Mouse (Mus musculus) left cerebral cortex, postnatal 25 days (tissue): Measurements from ENCODE around the gene Dgkh. TPM values are rescaled to one million over a fixed set of nuclear protein-coding genes. Genes with fewer than 3 reads are reported as not detected.

Experiments used
- DNase-seq, 2 experiments: peaks; one replicate each; pipeline ENCODE4 v3.0.0; 2022; ENCODE audit warnings: low spot score in 2 of 2, mixed read lengths in 1 of 2
- intact Hi-C: fragments of 180-260 bp; cut with DNase I; formaldehyde crosslinking; loops from one replicate; pipeline ENCODE4 v1.15.1; 2025
- total RNA-seq, 2 experiments: library from RNA; stranded (reverse); gene quantifications; 2 replicates each; pipeline ENCODE4 v1.2.3; 2021

The Dgkh gene
- 10 to 100 TPM; 79.4 to 84.9 TPM for total RNA-seq

GRCm38 (mm10) chr14:78732617-78733312 is at the start of gene Dgkh:
TSS of gene Dgkh (minus strand) at chr14:78732776.
- intact Hi-C loops, result loop anchor here (1.0 to 5.0 kb wide), 2 partner anchors 117 to 210 kb away; partner anchors contain the start of gene Vwa8
- peak; percentile 85 to 86 for DNase-seq

GRCm38 (mm10) chr14:78777215-78777614 is 44.6 kb upstream of the Dgkh start:
- intact Hi-C loops, result no loop called here
- DNase-seq, result peak; percentile 16 to 44

GRCm38 (mm10) chr14:78776659-78777058 is 44.1 kb upstream of the Dgkh start:
- DNase-seq, result no peak
- intact Hi-C loops, result no loop called here

DNA sequence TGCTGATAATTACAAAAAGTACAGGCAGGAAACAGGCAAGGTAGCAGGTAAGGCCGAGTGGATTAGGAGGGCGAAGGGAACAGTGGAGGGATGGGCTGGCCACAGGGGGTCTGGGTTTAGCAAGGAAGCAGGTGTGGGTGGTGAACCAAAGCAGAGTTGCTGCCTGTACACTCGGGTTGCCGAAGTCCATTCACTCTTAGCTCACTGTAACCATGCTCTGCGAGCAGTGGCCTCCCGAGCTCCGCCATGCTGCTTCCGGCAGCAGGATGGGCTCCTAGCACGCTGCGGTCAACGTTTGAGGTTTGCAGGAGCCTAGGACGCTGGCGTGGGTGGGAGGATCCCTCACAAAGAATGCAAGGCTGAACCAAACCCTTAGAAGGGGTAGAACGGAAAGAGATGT is 43.1 kb upstream of the Dgkh start:
- no peak for DNase-seq
- intact Hi-C loops, result no loop called here

DNA sequence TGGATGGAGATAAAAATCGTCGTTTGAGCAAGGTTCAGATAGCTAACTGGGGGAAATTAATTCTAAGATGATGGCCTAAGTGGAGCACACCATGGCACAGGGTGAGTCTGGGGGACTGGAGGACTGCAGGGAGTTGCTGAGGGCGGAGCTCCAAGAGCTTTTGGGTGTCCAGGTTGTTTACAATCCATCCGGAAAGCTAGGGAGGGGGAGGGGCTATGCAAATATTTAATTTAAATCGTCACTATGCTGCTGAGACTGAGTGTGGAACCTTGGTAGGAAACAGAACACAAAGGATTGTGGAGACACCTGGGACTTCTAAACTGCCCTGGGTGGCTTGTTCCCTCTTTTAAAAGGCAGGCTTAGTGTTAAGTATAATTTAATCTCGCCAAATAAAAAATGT is 42.6 kb upstream of the Dgkh start:
- intact Hi-C loops, result no loop called here
- DNase-seq, result no peak

- intact Hi-C loops, result no loop called here
- DNase-seq, result no peak
These were observed 37.9 kb upstream of the Dgkh start for GRCm38 (mm10) chr14:78770457-78770856.

GRCm38 (mm10) chr14:78761064-78761463 is 28.5 kb upstream of the Dgkh start:
- intact Hi-C loops, result no loop called here
- no peak for DNase-seq

DNA sequence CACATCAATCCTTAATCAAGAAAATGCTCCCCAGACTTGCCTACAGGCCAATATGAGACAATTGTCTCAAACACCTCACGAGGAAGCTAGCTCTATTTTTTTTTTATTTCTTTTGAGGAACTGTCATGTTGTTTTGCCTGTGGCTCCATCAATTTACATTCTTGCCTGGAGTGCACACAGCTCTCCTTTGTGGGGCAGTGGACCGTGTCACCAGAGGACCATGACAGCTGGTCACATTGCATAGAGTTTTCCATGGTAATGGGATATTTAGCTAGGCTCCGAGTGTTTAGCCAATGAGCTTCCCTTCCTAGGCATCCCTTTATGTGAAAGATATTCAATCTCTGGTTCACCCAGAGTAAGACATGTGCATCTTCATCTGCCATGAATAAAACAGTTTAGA is 26.9 kb upstream of the Dgkh start:
- intact Hi-C loops, result no loop called here
- DNase-seq, result no peak

DNA sequence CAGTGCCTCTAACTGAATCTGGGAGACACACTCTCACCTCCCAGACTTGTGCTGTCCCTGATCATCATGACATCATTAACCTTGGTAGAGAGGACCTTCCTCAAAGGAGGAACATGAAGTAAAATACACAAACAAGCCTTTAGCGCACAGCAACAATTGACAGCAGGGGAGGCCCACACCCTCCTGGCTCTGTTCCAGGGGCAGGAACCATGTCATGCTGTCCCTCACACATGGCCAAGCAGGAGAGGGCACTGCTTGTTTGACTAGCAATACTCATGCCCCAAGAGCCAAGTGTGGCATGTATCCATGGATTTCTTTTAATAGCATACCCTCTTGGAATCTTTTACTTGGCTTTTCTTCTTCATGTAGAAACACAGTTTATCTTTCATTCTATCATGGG is 22.7 kb upstream of the Dgkh start:
- DNase-seq, result no peak
- intact Hi-C loops, result no loop called here

- intact Hi-C loops, result no loop called here
- DNase-seq, result no peak
These were observed 16.1 kb upstream of the Dgkh start for GRCm38 (mm10) chr14:78748692-78749091.

DNA sequence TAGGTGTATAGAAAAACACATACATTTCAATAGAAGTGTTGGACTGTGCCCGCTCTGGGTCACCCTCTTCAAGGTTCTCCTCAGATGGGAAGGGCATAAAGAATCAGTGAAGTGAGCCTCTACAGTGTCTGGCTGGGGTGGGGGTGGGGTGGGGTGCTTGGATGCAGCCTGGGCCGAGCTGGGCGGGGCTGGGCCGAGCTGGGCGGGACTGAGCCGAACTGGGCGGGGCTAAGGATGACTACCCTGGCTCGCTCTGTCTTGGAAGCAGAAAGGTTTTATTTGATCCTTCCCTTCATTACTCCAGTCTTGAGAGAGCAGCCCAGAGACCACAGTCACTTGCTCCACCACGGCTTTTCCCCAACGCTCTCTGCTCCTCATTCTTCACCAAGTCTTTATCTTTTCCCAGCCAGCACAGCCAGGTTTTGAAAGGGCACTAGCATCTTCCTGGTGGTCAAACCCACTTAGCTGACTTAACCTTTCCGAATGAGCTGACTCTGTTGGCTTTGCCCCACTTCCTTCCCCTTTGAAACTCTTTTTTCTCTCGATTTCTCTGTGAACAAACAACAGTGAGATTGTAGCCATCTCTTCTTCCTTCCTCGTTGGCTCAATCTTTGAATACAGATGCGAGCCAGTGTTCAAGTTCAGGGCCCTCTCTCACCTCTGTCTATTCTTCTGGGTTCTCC is 15.5 kb upstream of the Dgkh start:
- no peak for DNase-seq
- intact Hi-C loops, result no loop called here

- intact Hi-C loops, result no loop called here
- DNase-seq, result peak in 1 of 2 experiments; percentile 69
These were observed 14.9 kb upstream of the Dgkh start for GRCm38 (mm10) chr14:78747454-78747853.

DNA sequence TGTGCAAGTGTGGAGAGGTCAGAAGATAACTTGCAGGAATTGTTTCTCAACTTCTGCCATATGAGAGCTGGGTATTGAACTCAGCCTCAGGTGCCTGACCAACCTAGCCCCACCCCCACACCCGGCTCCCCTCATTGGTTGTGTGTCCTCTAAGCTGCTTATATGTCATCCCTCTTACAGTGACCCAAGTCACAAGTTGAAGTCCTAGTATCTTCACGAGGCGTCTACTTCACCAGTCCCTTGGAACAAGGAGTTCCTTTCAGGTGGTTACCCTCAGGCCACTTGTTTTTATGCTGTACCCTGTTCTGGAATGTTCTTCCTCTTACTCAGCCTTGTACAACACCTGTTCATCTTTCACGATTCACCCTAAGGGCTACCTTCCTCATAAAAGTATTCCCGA is 2.0 kb upstream of the Dgkh start:
- no peak for DNase-seq
- intact Hi-C loops, result loop anchor here (5.0 kb wide), 1 partner anchor 208 kb away; no protein-coding TSS in a partner anchor

GRCm38 (mm10) chr14:78734203-78734602 is 1.6 kb upstream of the Dgkh start:
- intact Hi-C loops, result loop anchor here (5.0 kb wide), 1 partner anchor 208 kb away; no protein-coding TSS in a partner anchor

GRCm38 (mm10) chr14:78733366-78734076 is 945 bp upstream of the Dgkh start:
- intact Hi-C loops, result loop anchor here (5.0 kb wide), 1 partner anchor 209 kb away; no protein-coding TSS in a partner anchor
- DNase-seq, result peak in 1 of 2 experiments; percentile 14

More at GRCm38 (mm10) chr14:78734203-78734602, 1.6 kb upstream of the Dgkh start:
- peak in 1 of 2 experiments; percentile 23 for DNase-seq

- intact Hi-C loops, result loop anchor here (1.0 to 5.0 kb wide), 2 partner anchors 117 to 210 kb away; partner anchors contain the start of gene Vwa8
These were observed 542 bp downstream of the Dgkh start for GRCm38 (mm10) chr14:78731852-78732616.

GRCm38 (mm10) chr14:78731240-78731639 is 1.3 kb downstream of the Dgkh start:
- DNase-seq, result peak; percentile 46 to 61
- intact Hi-C loops, result loop anchor here (5.0 kb wide), 1 partner anchor 211 kb away; no protein-coding TSS in a partner anchor

More at GRCm38 (mm10) chr14:78731852-78732616, 542 bp downstream of the Dgkh start:
- DNase-seq, result peak in 1 of 2 experiments; percentile 13

DNA sequence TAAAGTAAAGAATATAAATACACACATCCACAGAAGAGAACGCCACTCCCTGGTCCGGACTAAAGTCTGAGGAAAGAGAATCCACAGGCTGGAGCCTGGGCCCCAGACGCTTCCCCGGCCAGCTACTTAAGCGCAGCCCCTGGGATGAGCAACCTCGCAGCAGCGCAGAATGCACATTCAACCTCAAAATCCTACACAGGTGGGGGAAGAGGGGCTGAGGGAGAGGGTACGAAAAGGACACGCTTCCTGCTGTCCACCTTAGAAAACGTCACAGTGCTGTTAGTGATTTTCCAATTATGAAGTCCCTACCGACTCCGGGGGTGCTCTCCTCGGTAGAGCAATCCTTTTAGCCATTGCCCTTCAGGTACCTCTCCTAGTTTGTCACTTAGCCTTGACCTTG is 6.6 kb downstream of the Dgkh start:
- intact Hi-C loops, result loop anchor here (2.0 kb wide), 3 partner anchors 47 to 381 kb away; no protein-coding TSS in a partner anchor
- no peak for DNase-seq

GRCm38 (mm10) chr14:78725307-78725956 is 7.1 kb downstream of the Dgkh start:
- intact Hi-C loops, result loop anchor here (2.0 kb wide), 3 partner anchors 47 to 381 kb away; no protein-coding TSS in a partner anchor
- DNase-seq, result no peak
